Mouse (Mus musculus) ES-E14 (cell line): ENCODE results near the gene Sub1. TPM values are rescaled to one million over a fixed set of nuclear protein-coding genes. Genes with fewer than 3 reads are reported as not detected.

Source experiments
- DNase-seq: peaks from one replicate; pipeline ENCODE4 v3.0.0-alpha.2; 2013; ENCODE audit warnings: low read depth, low spot score
- H3K27ac ChIP-seq: 2 replicates; pipeline ENCODE4 v1.5.1; 2012; ENCODE audit warnings: low read depth, mild to moderate bottlenecking, low read length, moderate library complexity, mixed read lengths; ENCODE audit not compliant: poor library complexity, insufficient read depth, severe bottlenecking
- H3K36me3 ChIP-seq: 2 replicates; pipeline ENCODE4 v1.6.1; 2012; ENCODE audit warnings: mild to moderate bottlenecking, low read length, moderate library complexity, mixed read lengths; ENCODE audit not compliant: control insufficient read depth, poor library complexity, insufficient read depth, severe bottlenecking
- H3K4me1 ChIP-seq, 2 experiments: fragments of 150-350 bp in 1 of 2; sonication (generic) in 1 of 2; 2 replicates each; pipeline ENCODE4 v1.6.1; 2012; ENCODE audit warnings: low read length in 2 of 2, mild to moderate bottlenecking in 1 of 2, mixed read lengths in 1 of 2; ENCODE audit not compliant: control insufficient read depth in 2 of 2, insufficient read depth in 2 of 2, poor library complexity in 1 of 2
- H3K4me3 ChIP-seq, 2 experiments: fragments of 150-350 bp in 1 of 2; sonication (generic) in 1 of 2; 2 replicates each; pipeline ENCODE4 v1.5.1; 2012; ENCODE audit warnings: low read length in 2 of 2, low read depth in 1 of 2, mild to moderate bottlenecking in 1 of 2, mixed read lengths in 1 of 2; ENCODE audit not compliant: insufficient read depth in 1 of 2, poor library complexity in 1 of 2, severe bottlenecking in 1 of 2
- H3K9ac ChIP-seq: 2 replicates; pipeline ENCODE4 v1.6.1; 2012; ENCODE audit warnings: low read depth, mild to moderate bottlenecking, low read length, mixed read lengths; ENCODE audit not compliant: poor library complexity, insufficient read depth, severe bottlenecking
- H3K9me3 ChIP-seq: fragments of 150-350 bp; sonication (generic); 2 replicates; pipeline ENCODE4 v1.6.1; 2012; ENCODE audit warnings: low read depth, mild to moderate bottlenecking, low read length; ENCODE audit not compliant: control insufficient read depth, insufficient read depth
- CHD2 ChIP-seq: IDR thresholded peaks from 2 replicates; pipeline ENCODE4 v1.6.1; 2014; ENCODE audit warnings: mild to moderate bottlenecking, low read depth, low read length, inconsistent platforms
- HCFC1 ChIP-seq: IDR thresholded peaks from 2 replicates; pipeline ENCODE4 v1.6.1; 2012; ENCODE audit warnings: low read length, inconsistent platforms, borderline replicate concordance; ENCODE audit not compliant: insufficient read depth
- MAFK ChIP-seq: IDR thresholded peaks from 2 replicates; pipeline ENCODE4 v1.6.1; 2014; ENCODE audit warnings: mild to moderate bottlenecking, low read depth, low read length, inconsistent platforms; ENCODE audit not compliant: insufficient read depth
- ZC3H11A ChIP-seq: IDR thresholded peaks from 2 replicates; pipeline ENCODE4 v1.6.1; 2012; ENCODE audit warnings: low read depth, mild to moderate bottlenecking, inconsistent platforms, low read length, borderline replicate concordance
- ZNF384 ChIP-seq: IDR thresholded peaks from 2 replicates; pipeline ENCODE4 v1.6.1; 2012; ENCODE audit warnings: low read depth, low read length, inconsistent platforms
- in situ Hi-C, 2 experiments: fragments of 600-800 bp; cut with MboI; formaldehyde crosslinking; loops; one replicate each; pipeline ENCODE4 v1.15.1; 2025; ENCODE audit warnings: low sequenced_read_pairs in 2 of 2, inconsistent platforms in 1 of 2; ENCODE audit not compliant: unreplicated experiment in 2 of 2
- total RNA-seq: library from RNA; depleted of rRNA; stranded (reverse); fragments of 300-350 nt; gene quantifications from 2 replicates; pipeline ENCODE4 v1.2.3, GENCODE M21; 2012

Sub1 gene
- total RNA-seq, 1 experiment, result 301 TPM

DNA sequence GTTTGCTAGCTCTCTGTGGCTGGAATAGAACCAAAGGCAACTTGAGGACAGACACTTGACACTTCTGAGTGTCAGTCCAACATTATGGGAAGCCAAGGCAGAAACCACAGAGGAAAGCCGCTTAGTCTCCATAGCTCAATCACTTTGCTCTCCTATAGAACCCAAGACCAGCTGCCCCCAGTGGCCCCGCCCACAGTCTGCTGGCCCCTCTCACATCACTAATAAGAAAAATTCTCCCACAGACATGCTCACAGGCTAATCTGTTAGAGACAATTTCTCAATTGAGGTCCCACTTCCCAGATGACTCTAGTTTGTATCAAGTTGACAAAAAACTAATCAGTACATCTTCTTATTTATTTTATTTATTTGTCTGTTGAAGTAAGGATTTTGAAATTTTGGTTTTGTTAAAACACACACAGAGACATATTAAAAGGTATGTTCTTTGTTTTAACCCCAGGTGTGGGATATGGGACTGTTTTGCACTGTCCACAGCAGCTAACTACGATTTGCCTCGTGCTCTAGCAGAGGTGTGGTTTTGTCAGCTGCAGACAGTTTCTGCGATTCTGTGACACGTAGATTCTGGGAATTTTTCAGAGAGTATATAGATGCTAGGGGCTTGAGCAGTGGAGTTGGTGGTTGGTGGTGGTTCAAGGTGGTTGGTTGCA lies 16.9 kb upstream of the Sub1 start:
- Histone ChIP-seq H3K27ac (no peak overlapping the region), H3K9me3 (no peaks in the 10 kb centered on the region), H3K4me1 (peaks cover 0 to 9% of the 10 kb centered on the region in 2 experiments; a peak in 2 of 4 replicates), H3K4me3 (no peak overlapping the region), H3K9ac (no peak overlapping the region), H3K36me3 (no peaks in the 10 kb centered on the region)
- in situ Hi-C loops, result no loop called here
- DNase-seq, result no peak
- TF ChIP-seq ZC3H11A, result no peak
- TF ChIP-seq HCFC1, result no peak
- TF ChIP-seq MAFK, result no peak
- no peak for TF ChIP-seq CHD2
- TF ChIP-seq ZNF384, result no peak

DNA sequence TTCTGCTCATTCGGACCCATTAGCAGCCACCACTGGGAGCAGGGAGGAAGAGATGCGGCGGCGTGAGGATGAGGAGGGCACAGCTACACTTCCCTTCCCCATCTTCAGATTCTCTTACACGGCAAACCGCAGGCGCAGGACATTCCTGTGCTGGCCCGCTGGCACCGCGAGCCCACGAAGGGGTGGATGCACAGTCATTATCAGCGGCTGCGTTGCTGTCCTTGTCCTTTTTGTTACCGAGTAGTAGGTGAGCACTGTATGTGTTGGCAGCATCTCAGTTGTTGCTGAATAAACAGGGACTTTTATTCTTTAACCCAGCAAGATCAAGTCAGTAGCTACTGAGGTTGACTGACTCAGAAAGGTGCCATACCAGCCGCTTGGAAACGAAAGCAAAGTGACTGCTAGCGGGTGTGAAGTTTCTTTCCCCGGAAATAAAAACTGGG lies 13.8 kb upstream of the Sub1 start:
- Histone ChIP-seq H3K9me3 (no peaks in the 10 kb centered on the region), H3K36me3 (no peaks in the 10 kb centered on the region), H3K9ac (no peak overlapping the region), H3K4me3 (peak overlapping the region in 1 of 2 experiments; percentile 40; a peak in 1 of 4 replicates), H3K27ac (no peak overlapping the region), H3K4me1 (peaks cover 0 to 14% of the 10 kb centered on the region in 2 experiments; a peak in 2 of 4 replicates)
- TF ChIP-seq HCFC1 (no peak), CHD2 (no peak), ZNF384 (no peak), ZC3H11A (no peak), MAFK (no peak)
- no peak for DNase-seq
- in situ Hi-C loops, result no loop called here

DNA sequence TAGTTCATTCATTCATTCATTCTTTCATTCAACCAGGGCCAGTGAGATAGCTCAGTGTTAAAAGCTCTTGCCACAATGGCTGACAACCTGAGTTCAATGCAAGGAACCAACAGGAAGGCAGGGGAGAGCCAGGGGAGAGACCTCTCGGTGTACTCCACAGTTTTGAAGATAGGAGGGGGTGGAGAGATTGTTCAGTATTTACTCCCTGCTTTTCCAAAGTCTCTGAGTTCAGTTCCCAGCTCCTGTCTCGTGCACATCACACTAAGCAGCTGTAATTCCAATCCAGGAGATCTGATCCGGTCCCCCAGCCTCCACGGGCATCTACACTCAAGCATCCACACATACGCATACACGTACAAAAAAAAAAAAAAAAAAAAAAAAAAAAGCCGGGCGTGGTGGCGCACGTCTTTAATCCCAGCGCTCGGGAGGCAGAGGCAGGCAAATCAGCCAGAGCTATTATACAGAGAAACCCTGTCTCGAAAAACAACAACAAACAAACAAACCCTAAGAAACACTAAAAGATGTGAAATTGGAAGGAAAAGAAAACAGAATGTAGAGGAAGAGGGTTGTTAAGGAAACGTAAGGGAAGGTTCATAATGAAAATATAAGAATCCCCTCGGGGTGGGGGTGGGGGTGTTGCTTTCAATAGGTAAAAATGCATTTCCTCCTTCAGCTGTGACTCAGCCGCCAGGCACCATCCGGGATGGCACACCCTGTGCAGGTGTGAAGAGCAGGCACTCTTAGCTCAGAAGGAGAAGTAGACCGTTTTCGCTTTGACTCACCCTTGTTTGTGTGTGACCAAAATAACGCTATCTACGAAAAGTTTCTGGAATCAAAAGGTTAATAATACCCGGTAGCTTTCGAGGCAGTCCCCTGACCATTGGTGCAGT lies 13.2 kb upstream of the Sub1 start:
- H3K27ac ChIP-seq, result no peak overlapping the region; the same call in 1 of the 2 replicates
- H3K4me3 ChIP-seq, result peak overlapping the region in 1 of 2 experiments; percentile 40; a peak in 1 of 4 replicates
- H3K9ac ChIP-seq, result no peak overlapping the region
- H3K36me3 ChIP-seq, result no peaks in the 10 kb centered on the region
- no peaks in the 10 kb centered on the region for H3K9me3 ChIP-seq
- in situ Hi-C loops, result no loop called here
- H3K4me1 ChIP-seq, result peaks cover 0 to 14% of the 10 kb centered on the region in 2 experiments; a peak in 2 of 4 replicates
- DNase-seq, result no peak
- no peak for TF ChIP-seq CHD2
- TF ChIP-seq ZNF384, result peak; percentile 89
- TF ChIP-seq ZC3H11A, result no peak

DNA sequence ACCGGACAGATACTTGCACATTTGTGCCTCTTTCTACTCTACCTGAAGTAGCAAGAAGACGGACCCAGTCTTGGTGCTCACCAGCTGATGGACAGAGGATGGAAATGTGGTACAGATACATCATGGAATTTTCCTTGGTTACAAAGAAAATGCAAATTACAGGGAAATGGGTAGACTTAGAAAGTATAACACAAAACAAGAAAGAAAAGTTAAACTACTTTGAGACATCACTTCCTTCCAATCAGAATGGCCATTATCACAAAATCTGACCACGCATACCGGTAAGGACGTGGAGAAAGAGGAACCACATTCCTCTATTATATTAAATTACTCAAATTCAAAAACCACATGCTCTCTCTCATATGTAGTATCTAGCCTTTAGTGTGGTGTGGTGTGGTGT lies 12.1 kb upstream of the Sub1 start:
- in situ Hi-C loops, result no loop called here
- Histone ChIP-seq H3K36me3 (no peaks in the 10 kb centered on the region), H3K9ac (no peak overlapping the region), H3K9me3 (no peaks in the 10 kb centered on the region), H3K4me1 (peaks cover 0 to 12% of the 10 kb centered on the region in 2 experiments; a peak in 2 of 4 replicates), H3K4me3 (no peak overlapping the region; a peak in 1 of 4 replicates), H3K27ac (no peak overlapping the region)
- TF ChIP-seq ZC3H11A (no peak), ZNF384 (no peak), MAFK (no peak), CHD2 (no peak), HCFC1 (no peak)
- no peak for DNase-seq
